Mouse (Mus musculus) embryonic stem cell, embryonic (primary cell): ENCODE measurements around the gene Zscan2.

Experiments used
- CTCF ChIA-PET, 4 experiments: fragments of 300-600 bp in 2 of 4; fragments of 350-600 bp in 2 of 4; sonication (Branson Sonifier 250); formaldehyde crosslinking; loops; one replicate each; lab custom pipeline; 2022; ENCODE audit warnings: inconsistent platforms in 2 of 4; lab: Charles Lee
- POLR2A ChIA-PET, 4 experiments: fragments of 300-600 bp in 2 of 4; fragments of 350-600 bp in 2 of 4; sonication (Branson Sonifier 250); formaldehyde crosslinking; loops; one replicate each; lab custom pipeline; 2022; ENCODE audit warnings: antibody characterized with exemption in 4 of 4, inconsistent platforms in 1 of 4; lab: Charles Lee

Zscan2 gene

GRCm38 (mm10) chr7:80860729-80861274 is at the start of gene Zscan2:
TSS of gene Zscan2 (plus strand) at chr7:80860920.
- CTCF ChIA-PET: interaction anchor here (0.6 to 2.0 kb wide), 26 partner anchors 14 to 1401 kb away, joined by 3 to 22 read pairs (median 5); no protein-coding TSS in a partner anchor
- POLR2A ChIA-PET: interaction anchor here (0.5 to 5.8 kb wide), 87 partner anchors 8 to 1320 kb away, joined by 3 to 59 read pairs (median 4); partner anchors contain the start of genes Sec11a (in 3 of the 4), Crtc3 (in 2 of the 4), Nmb (in 2 of the 4) and Alpk3 (in 1 of the 4)

GRCm38 (mm10) chr7:80813397-80813796 is 47.3 kb upstream of the Zscan2 start:
- POLR2A ChIA-PET: interaction anchor here in 3 of 4 experiments (0.6 to 1.5 kb wide), 5 partner anchors 10 to 261 kb away, joined by 3 to 5 read pairs (median 4); partner anchors contain the start of gene Iqgap1 (in 1 of the 3)
- CTCF ChIA-PET: interaction anchor here in 1 of 4 experiments (1.5 kb wide), 1 partner anchor 73 kb away, joined by 3 read pairs; no protein-coding TSS in a partner anchor

- POLR2A ChIA-PET: interaction anchor here in 3 of 4 experiments (0.6 to 2.9 kb wide), 14 partner anchors 9 to 116 kb away, joined by 3 to 10 read pairs (median 4); partner anchors contain the start of gene Iqgap1 (in 2 of the 3)
- CTCF ChIA-PET: no interaction called here
These were observed 44.1 kb upstream of the Zscan2 start for GRCm38 (mm10) chr7:80816641-80817040.

GRCm38 (mm10) chr7:80820838-80821237 is 39.9 kb upstream of the Zscan2 start:
- CTCF ChIA-PET: interaction anchor here in 1 of 4 experiments (0.5 kb wide), 1 partner anchor 117 kb away, joined by 3 read pairs; no protein-coding TSS in a partner anchor
- POLR2A ChIA-PET: interaction anchor here in 3 of 4 experiments (1.0 to 3.5 kb wide), 14 partner anchors 9 to 76 kb away, joined by 3 to 22 read pairs (median 6); no protein-coding TSS in a partner anchor

- ChIA-PET POLR2A (interaction anchor here in 3 of 4 experiments (0.6 to 2.5 kb wide), 23 partner anchors 10 to 125 kb away, joined by 3 to 15 read pairs (median 4); partner anchors contain the start of gene Sec11a (in 1 of the 3)), CTCF (interaction anchor here in 3 of 4 experiments (0.5 to 1.0 kb wide), 5 partner anchors 26 to 237 kb away, joined by 3 to 4 read pairs (median 4); no protein-coding TSS in a partner anchor)
These were observed 37.5 kb upstream of the Zscan2 start for GRCm38 (mm10) chr7:80823267-80823666.

- ChIA-PET POLR2A (interaction anchor here in 3 of 4 experiments (0.8 to 2.5 kb wide), 18 partner anchors 9 to 124 kb away, joined by 3 to 15 read pairs (median 6); partner anchors contain the start of gene Sec11a (in 1 of the 3)), CTCF (interaction anchor here in 2 of 4 experiments (0.6 to 1.0 kb wide), 3 partner anchors 25 to 236 kb away, joined by 3 to 4 read pairs (median 4); no protein-coding TSS in a partner anchor)
These were observed 36.6 kb upstream of the Zscan2 start for GRCm38 (mm10) chr7:80823875-80824682.

GRCm38 (mm10) chr7:80825843-80826403 is 34.8 kb upstream of the Zscan2 start, which contains the start of gene Iqgap1:
TSS of gene Iqgap1 (minus strand) at chr7:80825974.
- ChIA-PET POLR2A (interaction anchor here (0.6 to 10.0 kb wide), 50 partner anchors 8 to 696 kb away, joined by 3 to 242 read pairs (median 4); partner anchors contain the start of gene Zscan2 (in 1 of the 4)), CTCF (interaction anchor here (0.6 to 1.7 kb wide), 6 partner anchors 9 to 245 kb away, joined by 3 to 5 read pairs (median 3); no protein-coding TSS in a partner anchor)

- POLR2A ChIA-PET: interaction anchor here (0.5 to 10.0 kb wide), 27 partner anchors 8 to 415 kb away, joined by 3 to 242 read pairs (median 4); no protein-coding TSS in a partner anchor
- CTCF ChIA-PET: interaction anchor here in 2 of 4 experiments (0.5 to 1.2 kb wide), 3 partner anchors 10 to 87 kb away, joined by 3 to 6 read pairs (median 3); no protein-coding TSS in a partner anchor
These were observed 32.4 kb upstream of the Zscan2 start for GRCm38 (mm10) chr7:80828146-80828860.

GRCm38 (mm10) chr7:80830193-80830803 is 30.4 kb upstream of the Zscan2 start:
- ChIA-PET POLR2A (interaction anchor here in 3 of 4 experiments (0.6 to 10.0 kb wide), 24 partner anchors 9 to 1009 kb away, joined by 3 to 242 read pairs (median 5); partner anchors contain the start of gene Blm (in 1 of the 3)), CTCF (interaction anchor here in 2 of 4 experiments (0.7 to 1.3 kb wide), 3 partner anchors 14 to 30 kb away, joined by 3 to 6 read pairs (median 3); partner anchors contain the start of gene Zscan2 (in 1 of the 2))

- CTCF ChIA-PET: interaction anchor here in 1 of 4 experiments (1.6 to 1.8 kb wide), 2 partner anchors 18 to 87 kb away, joined by 8 to 9 read pairs; no protein-coding TSS in a partner anchor
- POLR2A ChIA-PET: interaction anchor here (0.7 to 10.0 kb wide), 17 partner anchors 13 to 644 kb away, joined by 3 to 242 read pairs (median 8); no protein-coding TSS in a partner anchor
These were observed 28.5 kb upstream of the Zscan2 start for GRCm38 (mm10) chr7:80832191-80832590.

- CTCF ChIA-PET: interaction anchor here (0.6 to 2.0 kb wide), 13 partner anchors 10 to 409 kb away, joined by 3 to 12 read pairs (median 4); partner anchors contain the start of gene Zscan2 (in 1 of the 4)
- POLR2A ChIA-PET: interaction anchor here (0.6 to 10.0 kb wide), 66 partner anchors 7 to 1275 kb away, joined by 3 to 242 read pairs (median 4); partner anchors contain the start of genes Blm (in 2 of the 4), Iqgap1 (in 2 of the 4), Crtc3 (in 1 of the 4) and Nmb (in 1 of the 4)
These were observed 27.6 kb upstream of the Zscan2 start for GRCm38 (mm10) chr7:80832996-80833650.

- ChIA-PET CTCF (interaction anchor here (0.6 to 2.0 kb wide), 14 partner anchors 10 to 410 kb away, joined by 3 to 12 read pairs (median 4); partner anchors contain the start of gene Zscan2 (in 1 of the 4)), POLR2A (interaction anchor here (0.5 to 10.0 kb wide), 68 partner anchors 8 to 704 kb away, joined by 3 to 242 read pairs (median 4); partner anchors contain the start of genes Blm (in 2 of the 4), Iqgap1 (in 2 of the 4), Crtc3 (in 1 of the 4) and Nmb (in 1 of the 4))
These were observed 26.8 kb upstream of the Zscan2 start for GRCm38 (mm10) chr7:80833651-80834532.

- CTCF ChIA-PET: no interaction called here
- POLR2A ChIA-PET: interaction anchor here in 3 of 4 experiments (0.5 to 3.5 kb wide), 13 partner anchors 7 to 355 kb away, joined by 3 to 16 read pairs (median 4); partner anchors contain the start of gene Iqgap1 (in 1 of the 3)
These were observed 24.6 kb upstream of the Zscan2 start for GRCm38 (mm10) chr7:80835984-80836652.
